Mouse (Mus musculus) neural tube, embryonic 13.5 days (tissue): ENCODE results near the gene Krt36. TPM values are rescaled to one million over a fixed set of nuclear protein-coding genes. Genes with fewer than 3 reads are reported as not detected.

ENCODE experiments used
- ATAC-seq: fragments of 200-750 bp; cut with Nextera tagmentation; 2 replicates; pipeline ENCODE4 v1.8.0; 2017; ENCODE audit warnings: low read depth, mild to moderate bottlenecking, moderate TSS enrichment, moderate library complexity
- H3K27ac ChIP-seq: fragments of 300-500 bp; sonication (generic); replicated peaks from 2 replicates; pipeline ENCODE4 v1.5.1; 2015; ENCODE audit warnings: moderate library complexity, mild to moderate bottlenecking, inconsistent platforms
- H3K27me3 ChIP-seq: fragments of 300-500 bp; sonication (generic); 2 replicates; pipeline ENCODE4 v1.6.1; 2015; ENCODE audit warnings: mild to moderate bottlenecking, inconsistent platforms
- H3K36me3 ChIP-seq: fragments of 300-500 bp; sonication (generic); 2 replicates; pipeline ENCODE4 v1.6.1; 2015; ENCODE audit warnings: mild to moderate bottlenecking, inconsistent platforms
- H3K4me1 ChIP-seq: fragments of 300-500 bp; sonication (generic); replicated peaks from 2 replicates; pipeline ENCODE4 v1.6.1; 2015; ENCODE audit warnings: inconsistent platforms
- H3K4me2 ChIP-seq: fragments of 300-500 bp; sonication (generic); 2 replicates; pipeline ENCODE4 v1.6.1; 2015; ENCODE audit warnings: inconsistent platforms, mild to moderate bottlenecking, moderate library complexity
- H3K4me3 ChIP-seq: fragments of 300-500 bp; sonication (generic); 2 replicates; pipeline ENCODE4 v1.5.1; 2015; ENCODE audit warnings: mild to moderate bottlenecking, inconsistent platforms
- H3K9ac ChIP-seq: fragments of 300-500 bp; sonication (generic); 2 replicates; pipeline ENCODE4 v1.6.1; 2015; ENCODE audit warnings: moderate library complexity, mild to moderate bottlenecking, inconsistent platforms
- H3K9me3 ChIP-seq: fragments of 300-500 bp; sonication (generic); 2 replicates; pipeline ENCODE4 v1.6.1; 2016; ENCODE audit warnings: inconsistent platforms
- WGBS: fragments of 180-500 bp; shearing (Covaris S2); methylation state at CpG from one replicate; pipeline ENCODE4 v1.1.7; 2015; 5-methylcytosine and 5-hydroxymethylcytosine counted together
- polyA plus RNA-seq: library from polyadenylated mRNA; unstranded; fragments of >200 nt; fragmentation: Nextera tagmentation; extraction: Ambion mirVana; gene quantifications from 2 replicates; pipeline ENCODE4 v1.2.1, GENCODE M21; 2015

The Krt36 gene
- polyA plus RNA-seq, 1 experiment from 2014 or later, result not detected

- no peak for ATAC-seq
- Histone ChIP-seq H3K4me2 (no peak overlapping the region), H3K27me3 (no peaks in the 10 kb centered on the region), H3K9ac (no peak overlapping the region), H3K4me1 (no peaks in the 10 kb centered on the region), H3K27ac (no peak overlapping the region), H3K9me3 (no peaks in the 10 kb centered on the region), H3K4me3 (no peak overlapping the region), H3K36me3 (no peaks in the 10 kb centered on the region)
- WGBS, result 79% methylated on average over 17 of the region's 17 CpGs
Measured at GRCm38 (mm10) chr11:100067293-100068036, 38.0 kb downstream of the Krt36 start.

- Histone ChIP-seq H3K9ac (no peak overlapping the region), H3K4me2 (no peak overlapping the region), H3K9me3 (no peaks in the 10 kb centered on the region), H3K4me1 (no peaks in the 10 kb centered on the region), H3K36me3 (no peaks in the 10 kb centered on the region), H3K27me3 (no peaks in the 10 kb centered on the region), H3K4me3 (no peak overlapping the region), H3K27ac (no peak overlapping the region)
- 70% methylated on average over 12 of the region's 12 CpGs for WGBS
- ATAC-seq, result no peak
Measured at GRCm38 (mm10) chr11:100066236-100067010, 39.0 kb downstream of the Krt36 start.

GRCm38 (mm10) chr11:100058875-100059274 is 46.6 kb downstream of the Krt36 start:
- no peak overlapping the region for H3K4me2 ChIP-seq
- H3K4me1 ChIP-seq, result no peaks in the 10 kb centered on the region
- no peak overlapping the region for H3K27ac ChIP-seq
- no peaks in the 10 kb centered on the region for H3K36me3 ChIP-seq
- H3K9ac ChIP-seq, result no peak overlapping the region
- no peaks in the 10 kb centered on the region for H3K9me3 ChIP-seq
- no peaks in the 10 kb centered on the region for H3K27me3 ChIP-seq
- no peak for ATAC-seq
- WGBS, result 74% methylated on average over 8 of the region's 8 CpGs
- H3K4me3 ChIP-seq, result no peak overlapping the region

GRCm38 (mm10) chr11:100055686-100056655 is 49.5 kb downstream of the Krt36 start:
- Histone ChIP-seq H3K4me1 (no peaks in the 10 kb centered on the region), H3K9ac (no peak overlapping the region), H3K27me3 (no peaks in the 10 kb centered on the region), H3K36me3 (no peaks in the 10 kb centered on the region), H3K9me3 (no peaks in the 10 kb centered on the region), H3K4me2 (no peak overlapping the region), H3K4me3 (no peak overlapping the region), H3K27ac (no peak overlapping the region)
- ATAC-seq, result no peak
- WGBS, result 80% methylated on average over 9 of the region's 9 CpGs

Other genes starting within 250 kb of the Krt36 start
- gene Gm11568, start 247.7 kb downstream of the Krt36 start, polyA plus RNA-seq, result not detected in 2 replicates
- gene Gm11559, start 241.2 kb downstream of the Krt36 start, polyA plus RNA-seq, result not detected in 2 replicates
- not detected in 2 replicates for gene Krtap9-1, start 232.2 kb downstream of the Krt36 start, polyA plus RNA-seq
- not detected in 2 replicates for gene Gm11567, start 226.4 kb downstream of the Krt36 start, polyA plus RNA-seq
- not detected in 2 replicates for gene Krtap31-1, start 197.7 kb downstream of the Krt36 start, polyA plus RNA-seq
- gene Gm11565, start 190.9 kb downstream of the Krt36 start, polyA plus RNA-seq, result not detected in 2 replicates
- not detected in 2 replicates for gene Krtap31-2, start 169.3 kb downstream of the Krt36 start, polyA plus RNA-seq
- gene Krtap9-5, start 157.2 kb downstream of the Krt36 start, polyA plus RNA-seq, result not detected in 2 replicates
- gene Krtap29-1, start 126.6 kb downstream of the Krt36 start, polyA plus RNA-seq, result not detected in 2 replicates
- not detected in 2 replicates for gene Krtap16-1, start 119.0 kb downstream of the Krt36 start, polyA plus RNA-seq
- 0.55 TPM in 1 of 2 replicates, not detected in the other for gene Krtap17-1, start 111.6 kb downstream of the Krt36 start, polyA plus RNA-seq
- gene Krt33a, start 89.4 kb downstream of the Krt36 start, polyA plus RNA-seq, result not detected in 2 replicates
- not detected in 2 replicates for gene Krt33b, start 75.8 kb downstream of the Krt36 start, polyA plus RNA-seq
- gene Krt34, start 64.1 kb downstream of the Krt36 start, polyA plus RNA-seq, result not detected in 2 replicates
- gene Krt31, start 55.1 kb downstream of the Krt36 start, polyA plus RNA-seq, result not detected in 2 replicates
- not detected in 2 replicates for gene Krt32, start 17.4 kb downstream of the Krt36 start, polyA plus RNA-seq
- gene Krt35, start 9.4 kb downstream of the Krt36 start, polyA plus RNA-seq, result not detected in 2 replicates
- not detected in 2 replicates for gene Krt13, start 15.9 kb upstream of the Krt36 start, polyA plus RNA-seq
- 1.0 and 4.3 TPM in 2 replicates for gene Krt15, start 30.3 kb upstream of the Krt36 start, polyA plus RNA-seq
- gene Krt19, start 43.0 kb upstream of the Krt36 start, polyA plus RNA-seq, result 1.1 and 2.2 TPM in 2 replicates
- gene Krt9, start 87.6 kb upstream of the Krt36 start, polyA plus RNA-seq, result not detected in 2 replicates
- 1.6 and 7.2 TPM in 2 replicates for gene Krt14, start 101.9 kb upstream of the Krt36 start, polyA plus RNA-seq
- gene Krt16, start 143.3 kb upstream of the Krt36 start, polyA plus RNA-seq, result not detected in 2 replicates
- gene Krt17, start 155.4 kb upstream of the Krt36 start, polyA plus RNA-seq, result 0.73 and 1.4 TPM in 2 replicates
- gene Krt42, start 164.2 kb upstream of the Krt36 start, polyA plus RNA-seq, result not detected in 2 replicates
- 1,277 and 1,563 TPM in 2 replicates for gene Eif1, start 214.3 kb upstream of the Krt36 start, polyA plus RNA-seq
- gene Gast, start 228.8 kb upstream of the Krt36 start, polyA plus RNA-seq, result 0.76 TPM in 1 of 2 replicates, not detected in the other